Mouse (Mus musculus) CH12.LX (cell line): ENCODE results near the gene Tcl1. TPM values are rescaled to one million over a fixed set of nuclear protein-coding genes. Genes with fewer than 3 reads are reported as not detected.

ENCODE experiments used
- DNase-seq: peaks from one replicate; pipeline ENCODE4 v3.0.0-alpha.2; 2013; ENCODE audit errors: extremely low read depth
- H3K27ac ChIP-seq: 2 replicates; pipeline ENCODE4 v1.5.1; 2012; ENCODE audit warnings: low read depth, mild to moderate bottlenecking, control low read depth, moderate library complexity; ENCODE audit not compliant: insufficient read depth
- H3K27me3 ChIP-seq: replicated peaks from 2 replicates; pipeline ENCODE3; 2012; ENCODE audit warnings: inconsistent platforms
- H3K36me3 ChIP-seq, 2 experiments: replicated peaks in 1 of 2; 2 replicates each; pipeline versions ENCODE3 to v1.6.1; 2012; ENCODE audit warnings: inconsistent platforms in 1 of 2, low read length in 1 of 2, mild to moderate bottlenecking in 1 of 2, mixed read lengths in 1 of 2, moderate library complexity in 1 of 2; ENCODE audit not compliant: control insufficient read depth in 1 of 2, insufficient read depth in 1 of 2
- H3K4me1 ChIP-seq, 2 experiments: 2 replicates each; pipeline ENCODE4 v1.6.1; 2012; ENCODE audit warnings: inconsistent platforms in 1 of 2, moderate library complexity in 1 of 2; ENCODE audit not compliant: insufficient read depth in 2 of 2, control insufficient read depth in 1 of 2
- H3K4me2 ChIP-seq: 2 replicates; pipeline ENCODE4 v1.6.1; 2012; ENCODE audit warnings: low read depth, mild to moderate bottlenecking, control low read depth; ENCODE audit not compliant: poor library complexity, insufficient read depth, severe bottlenecking
- H3K4me3 ChIP-seq, 3 experiments: fragments of 150-350 bp in 1 of 3; sonication (generic) in 1 of 3; replicated peaks in 1 of 3; 2 replicates each; pipeline versions ENCODE3 to v1.5.1; 2011 to 2012; ENCODE audit warnings: low read depth in 2 of 3, low read length in 2 of 3, mild to moderate bottlenecking in 2 of 3, moderate library complexity in 2 of 3, control low read depth in 1 of 3, improper control_type of control experiment in 1 of 3, inconsistent platforms in 1 of 3, mixed read lengths in 1 of 3; ENCODE audit not compliant: poor library complexity in 1 of 3
- H3K79me2 ChIP-seq: replicated peaks from 2 replicates; pipeline ENCODE4 v1.6.1; 2012; ENCODE audit warnings: mild to moderate bottlenecking, moderate library complexity; ENCODE audit not compliant: control insufficient read depth, poor library complexity, insufficient read depth, severe bottlenecking; ENCODE audit errors: extremely low read depth
- H3K9ac ChIP-seq: 2 replicates; pipeline ENCODE4 v1.6.1; 2012; ENCODE audit warnings: low read depth, mild to moderate bottlenecking, control low read depth, moderate library complexity; ENCODE audit not compliant: insufficient read depth
- H3K9me3 ChIP-seq: replicated peaks from 2 replicates; pipeline ENCODE3; 2012; ENCODE audit warnings: low read length, inconsistent platforms, mixed read lengths
- BHLHE40 ChIP-seq: IDR thresholded peaks from 2 replicates; pipeline ENCODE4 v1.6.1; 2011; ENCODE audit warnings: mild to moderate bottlenecking, low read depth, low read length, improper control_type of control experiment
- CHD1 ChIP-seq: IDR thresholded peaks from 2 replicates; pipeline ENCODE4 v1.6.1; 2012; ENCODE audit warnings: low read depth, low read length, improper control_type of control experiment, inconsistent platforms
- CHD2 ChIP-seq: IDR thresholded peaks from 2 replicates; pipeline ENCODE4 v1.6.1; 2011; ENCODE audit warnings: low read length, improper control_type of control experiment
- CTCF ChIP-seq, 2 experiments: IDR thresholded peaks in 1 of 2; conservative IDR thresholded peaks in 1 of 2; 2 replicates each; pipeline ENCODE4 v1.5.1; 2011 to 2012; ENCODE audit warnings: low read depth in 2 of 2, low read length in 2 of 2, improper control_type of control experiment in 1 of 2, inconsistent platforms in 1 of 2, mild to moderate bottlenecking in 1 of 2, moderate library complexity in 1 of 2
- E2F4 ChIP-seq: IDR thresholded peaks from 2 replicates; pipeline ENCODE4 v1.6.1; 2011; ENCODE audit warnings: low read depth, low read length, improper control_type of control experiment; ENCODE audit not compliant: insufficient replicate concordance
- ELF1 ChIP-seq: IDR thresholded peaks from 2 replicates; pipeline ENCODE4 v1.6.1; 2014; ENCODE audit warnings: low read depth, mild to moderate bottlenecking, inconsistent platforms, low read length, improper control_type of control experiment
- EP300 ChIP-seq: IDR thresholded peaks from 2 replicates; pipeline ENCODE4 v1.6.1; 2011; ENCODE audit warnings: low read length, improper control_type of control experiment
- HCFC1 ChIP-seq: IDR thresholded peaks from 2 replicates; pipeline ENCODE4 v1.6.1; 2012; ENCODE audit warnings: low read depth, mild to moderate bottlenecking, inconsistent platforms, low read length, improper control_type of control experiment
- IRF4 ChIP-seq: IDR thresholded peaks from 2 replicates; pipeline ENCODE4 v1.6.1; 2014; ENCODE audit warnings: low read depth, mild to moderate bottlenecking, inconsistent platforms, low read length, improper control_type of control experiment
- JUN ChIP-seq: IDR thresholded peaks from 2 replicates; pipeline ENCODE4 v1.6.1; 2011; ENCODE audit warnings: low read depth, mild to moderate bottlenecking, low read length, improper control_type of control experiment, moderate library complexity; ENCODE audit not compliant: insufficient read depth
- KAT2A ChIP-seq: IDR thresholded peaks from 2 replicates; pipeline ENCODE4 v1.6.1; 2012; ENCODE audit warnings: low read length, improper control_type of control experiment, inconsistent platforms; ENCODE audit not compliant: insufficient replicate concordance
- MAX ChIP-seq: IDR thresholded peaks from 2 replicates; pipeline ENCODE4 v1.6.1; 2011; ENCODE audit warnings: low read length, improper control_type of control experiment
- MAZ ChIP-seq: IDR thresholded peaks from 2 replicates; pipeline ENCODE4 v1.6.1; 2012; ENCODE audit warnings: low read depth, mild to moderate bottlenecking, inconsistent platforms, low read length, improper control_type of control experiment, moderate library complexity
- MEF2A ChIP-seq: IDR thresholded peaks from 2 replicates; pipeline ENCODE4 v1.6.1; 2014; ENCODE audit warnings: low read depth, mild to moderate bottlenecking, inconsistent platforms, low read length, improper control_type of control experiment, borderline replicate concordance
- MYC ChIP-seq: IDR thresholded peaks from 2 replicates; pipeline ENCODE4 v1.6.1; 2011; ENCODE audit warnings: low read depth, mild to moderate bottlenecking, improper control_type of control experiment, low read length
- PAX5 ChIP-seq: IDR thresholded peaks from 2 replicates; pipeline ENCODE4 v1.6.1; 2012; ENCODE audit warnings: low read length, inconsistent platforms, mixed read lengths
- POLR2AphosphoS2 ChIP-seq: IDR thresholded peaks from 2 replicates; pipeline ENCODE4 v1.6.1; 2011; ENCODE audit warnings: low read depth, low read length, improper control_type of control experiment
- RCOR1 ChIP-seq: conservative IDR thresholded peaks from 2 replicates; pipeline ENCODE4 v1.6.1; 2012; ENCODE audit warnings: low read depth, mild to moderate bottlenecking, inconsistent platforms, low read length, improper control_type of control experiment
- SIN3A ChIP-seq: IDR thresholded peaks from 2 replicates; pipeline ENCODE4 v1.6.1; 2012; ENCODE audit warnings: low read length, improper control_type of control experiment, inconsistent platforms
- TBP ChIP-seq: conservative IDR thresholded peaks from 2 replicates; pipeline ENCODE4 v1.6.1; 2011; ENCODE audit warnings: low read depth, low read length, improper control_type of control experiment
- UBTF ChIP-seq: IDR thresholded peaks from 2 replicates; pipeline ENCODE4 v1.6.1; 2012; ENCODE audit warnings: low read depth, mild to moderate bottlenecking, inconsistent platforms, low read length, improper control_type of control experiment, moderate library complexity
- USF1 ChIP-seq: IDR thresholded peaks from 2 replicates; pipeline ENCODE4 v1.6.1; 2014; ENCODE audit warnings: low read depth, mild to moderate bottlenecking, inconsistent platforms, low read length, improper control_type of control experiment
- USF2 ChIP-seq: conservative IDR thresholded peaks from 2 replicates; pipeline ENCODE4 v1.6.1; 2011; ENCODE audit warnings: low read depth, low read length, improper control_type of control experiment
- ZC3H11A ChIP-seq: IDR thresholded peaks from 2 replicates; pipeline ENCODE4 v1.6.1; 2012; ENCODE audit warnings: low read depth, mild to moderate bottlenecking, inconsistent platforms, low read length, improper control_type of control experiment
- ZMIZ1 ChIP-seq: IDR thresholded peaks from 2 replicates; pipeline ENCODE4 v1.6.1; 2012; ENCODE audit warnings: low read depth, mild to moderate bottlenecking, inconsistent platforms, low read length, improper control_type of control experiment
- ZNF384 ChIP-seq: IDR thresholded peaks from 2 replicates; pipeline ENCODE4 v1.6.1; 2012; ENCODE audit warnings: low read depth, low read length, improper control_type of control experiment, inconsistent platforms
- dilution Hi-C: fragments of 300-500 bp; cut with MboI; formaldehyde crosslinking; loops from 2 replicates; pipeline ENCODE4 v1.14.3; 2020; ENCODE audit warnings: low sequenced_read_pairs; ENCODE audit not compliant: extremely low pct_unique_long_range_greater_than_20kb, extremely low pct_ligation_motif_present
- in situ Hi-C: fragments of 300-500 bp; cut with MboI; formaldehyde crosslinking; loops from 3 replicates; pipeline ENCODE4 v1.14.3; 2019; ENCODE audit warnings: low sequenced_read_pairs, low pct_ligation_motif_present, low pct_unique_long_range_greater_than_20kb, mixed read lengths
- polyA plus RNA-seq: library from polyadenylated mRNA; unstranded; fragments of >175 nt; gene quantifications from 2 replicates; pipeline ENCODE4 v1.2.1, GENCODE M21; 2012; ENCODE audit warnings: low read depth; ENCODE audit not compliant: insufficient read length
- total RNA-seq, 2 experiments: library from RNA; depleted of rRNA; stranded (reverse); fragments of 300-350 nt in 1 of 2; fragments of >200 nt in 1 of 2; gene quantifications; 2 replicates each; pipeline ENCODE4 v1.2.3; 2012 to 2014

Tcl1 gene
- total and polyA plus RNA-seq, 3 experiments: not detected

GRCm38 (mm10) chr12:105248763-105249233 lies 26.2 kb upstream of the Tcl1 start:
- Histone ChIP-seq H3K4me3 (no peak overlapping the region), H3K27me3 (peaks cover 71% of the 10 kb centered on the region), H3K4me1 (no peaks in the 10 kb centered on the region), H3K27ac (no peak overlapping the region), H3K9ac (no peak overlapping the region), H3K4me2 (no peak overlapping the region), H3K79me2 (no peaks in the 10 kb centered on the region), H3K9me3 (no peaks in the 10 kb centered on the region), H3K36me3 (no peaks in the 10 kb centered on the region)
- in situ Hi-C loops (no loop called here), dilution Hi-C loops (no loop called here)
- TF ChIP-seq ZMIZ1 (no peak), KAT2A (no peak), CTCF (conservative IDR thresholded peaks at IDR 0.05 in 1 of 2, IDR thresholded peaks at IDR 0.05 in 1 of 2; ENCODE audit: low read depth in 2 of 2, low read length in 2 of 2) (no peak), USF1 (no peak), CHD2 (no peak)
- no peak for DNase-seq

GRCm38 (mm10) chr12:105239060-105239459 lies 16.5 kb upstream of the Tcl1 start:
- in situ Hi-C loops (no loop called here), dilution Hi-C loops (no loop called here)
- H3K9me3 ChIP-seq: peaks cover 2% of the 10 kb centered on the region

GRCm38 (mm10) chr12:105235091-105235490 lies 12.5 kb upstream of the Tcl1 start:
- Histone ChIP-seq H3K36me3 (no peaks in the 10 kb centered on the region), H3K9me3 (peaks cover 1% of the 10 kb centered on the region), H3K27me3 (peaks cover 28% of the 10 kb centered on the region), H3K27ac (no peak overlapping the region), H3K9ac (no peak overlapping the region), H3K4me2 (no peak overlapping the region), H3K4me1 (no peaks in the 10 kb centered on the region), H3K79me2 (no peaks in the 10 kb centered on the region), H3K4me3 (no peak overlapping the region)
- dilution Hi-C loops: no loop called here
- in situ Hi-C loops: no loop called here
- no peak for DNase-seq
- no peak for TF ChIP-seq MAZ
- TF ChIP-seq MYC: no peak
- no peak for TF ChIP-seq USF1
- TF ChIP-seq CHD2: no peak
- TF ChIP-seq ELF1: no peak
- TF ChIP-seq JUN: no peak
- TF ChIP-seq ZNF384: no peak
- TF ChIP-seq POLR2AphosphoS2: no peak
- TF ChIP-seq EP300: no peak
- no peak for TF ChIP-seq MEF2A
- TF ChIP-seq E2F4: no peak
- TF ChIP-seq BHLHE40: no peak
- no peak for TF ChIP-seq PAX5
- no peak for TF ChIP-seq CHD1

More at GRCm38 (mm10) chr12:105239060-105239459, 16.5 kb upstream of the Tcl1 start:
- Histone ChIP-seq H3K9ac (no peak overlapping the region), H3K27me3 (peaks cover 20% of the 10 kb centered on the region), H3K4me1 (no peaks in the 10 kb centered on the region), H3K4me3 (no peak overlapping the region)
- DNase-seq: no peak
- TF ChIP-seq RCOR1: no peak
- no peak for TF ChIP-seq HCFC1
- no peak for TF ChIP-seq SIN3A
- no peak for TF ChIP-seq UBTF
- no peak for TF ChIP-seq IRF4
- TF ChIP-seq CHD2: no peak
- TF ChIP-seq TBP: no peak
- no peak for TF ChIP-seq USF2
- no peak for TF ChIP-seq BHLHE40
- no peak for TF ChIP-seq MAZ
- no peak for TF ChIP-seq E2F4
- no peak for TF ChIP-seq ZC3H11A
- no peak for TF ChIP-seq MAX
- TF ChIP-seq, all 38 proteins: peak for 0
- Histone ChIP-seq H3K4me2 (no peak overlapping the region), H3K27ac (no peak overlapping the region), H3K36me3 (no peaks in the 10 kb centered on the region), H3K79me2 (no peaks in the 10 kb centered on the region)
